Mouse (Mus musculus) forebrain, embryonic 14.5 days (tissue): ENCODE measurements around the gene Uhrf1bp1. TPM values are rescaled to one million over a fixed set of nuclear protein-coding genes. Genes with fewer than 3 reads are reported as not detected.

Source experiments
- ATAC-seq: fragments of 200-750 bp; cut with Nextera tagmentation; 2 replicates; pipeline ENCODE4 v1.8.0; 2017; ENCODE audit warnings: mild to moderate bottlenecking, moderate library complexity
- DNase-seq: peaks from one replicate; pipeline ENCODE4 v3.0.0-alpha.2; 2015; ENCODE audit warnings: low spot score
- H3K27ac ChIP-seq: fragments of 300-500 bp; sonication (generic); 2 replicates; pipeline ENCODE4 v1.5.1; 2014; ENCODE audit warnings: low read depth, mild to moderate bottlenecking, control low read depth, low read length, moderate library complexity
- H3K27me3 ChIP-seq: fragments of 300-500 bp; sonication (generic); replicated peaks from 2 replicates; pipeline ENCODE4 v1.6.1; 2014; ENCODE audit warnings: low read length, control low read depth, mixed read lengths; ENCODE audit not compliant: control insufficient read depth, insufficient read depth
- H3K36me3 ChIP-seq: fragments of 300-500 bp; sonication (generic); 2 replicates; pipeline ENCODE4 v1.6.1; 2014; ENCODE audit warnings: low read length, control low read depth; ENCODE audit not compliant: control insufficient read depth, insufficient read depth
- H3K4me1 ChIP-seq: fragments of 300-500 bp; sonication (generic); 2 replicates; pipeline ENCODE4 v1.6.1; 2014; ENCODE audit warnings: antibody characterized with exemption, low read length, control low read depth; ENCODE audit not compliant: control insufficient read depth, insufficient read depth
- H3K4me2 ChIP-seq: fragments of 300-500 bp; sonication (generic); 2 replicates; pipeline ENCODE4 v1.6.1; 2014; ENCODE audit warnings: mild to moderate bottlenecking, control low read depth, low read length
- H3K4me3 ChIP-seq: fragments of 300-500 bp; sonication (generic); 2 replicates; pipeline ENCODE4 v1.5.1; 2014; ENCODE audit warnings: low read depth, low read length, control low read depth
- H3K9ac ChIP-seq: fragments of 300-500 bp; sonication (generic); 2 replicates; pipeline ENCODE4 v1.6.1; 2014; ENCODE audit warnings: mild to moderate bottlenecking, low read length, control low read depth, moderate library complexity
- H3K9me3 ChIP-seq: fragments of 300-500 bp; sonication (generic); replicated peaks from 2 replicates; pipeline ENCODE4 v1.6.1; 2016; ENCODE audit warnings: low read length, control low read depth, mixed read lengths; ENCODE audit not compliant: control insufficient read depth
- WGBS: fragments of 180-500 bp; shearing (Covaris S2); extraction: QIAGEN DNeasy Blood & Tissue Kit; methylation state at CpG from one replicate; pipeline ENCODE4 v1.1.7; 2014; 5-methylcytosine and 5-hydroxymethylcytosine counted together
- polyA plus RNA-seq: library from polyadenylated mRNA; unstranded; fragments of >200 nt; fragmentation: Nextera tagmentation; extraction: Ambion mirVana; gene quantifications from 2 replicates; pipeline ENCODE4 v1.2.1, GENCODE M21; 2014

Uhrf1bp1 gene
- polyA plus RNA-seq, 1 experiment from 2014 or later = 4.3 TPM

DNA sequence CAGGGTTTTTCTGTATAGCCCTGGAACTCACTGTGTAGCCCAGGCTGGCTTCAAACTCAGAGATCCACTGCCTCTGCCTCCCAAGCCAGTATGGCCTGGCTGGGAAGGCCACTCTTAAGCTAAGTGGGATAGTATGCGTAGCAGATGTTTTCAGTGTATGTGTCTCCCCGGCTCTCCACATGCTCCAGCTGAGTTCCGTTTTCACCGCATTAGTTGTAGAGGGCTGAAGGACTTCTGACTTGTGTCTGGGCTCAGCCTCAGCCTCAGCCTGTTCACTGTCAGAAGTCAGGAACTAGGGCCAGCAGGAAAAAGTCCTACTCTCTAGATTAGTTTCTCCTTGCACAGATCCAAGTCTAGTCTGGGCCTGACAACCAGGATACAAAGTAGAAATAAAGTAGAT, 60.1 kb downstream of the Uhrf1bp1 start:
- no peaks in the 10 kb centered on the region for H3K4me1 ChIP-seq
- 0 out of 2 replicates have a peak, but pooled peaks cover 2% of the 10 kb centered on the region for H3K36me3 ChIP-seq
- H3K27ac ChIP-seq = no peak overlapping the region
- H3K9ac ChIP-seq = no peak overlapping the region
- H3K27me3 ChIP-seq = no peaks in the 10 kb centered on the region
- no peak overlapping the region for H3K4me2 ChIP-seq
- H3K9me3 ChIP-seq = no peaks in the 10 kb centered on the region
- ATAC-seq = no peak
- no peak for DNase-seq
- WGBS = 89% methylated on average over 4 of the region's 4 CpGs
- no peak overlapping the region for H3K4me3 ChIP-seq

- Histone ChIP-seq H3K4me1 (no peaks in the 10 kb centered on the region; the same call in 1 of the 2 replicates), H3K36me3 (no peaks in the 10 kb centered on the region), H3K4me2 (no peak overlapping the region), H3K9ac (no peak overlapping the region), H3K9me3 (no peaks in the 10 kb centered on the region), H3K27me3 (no peaks in the 10 kb centered on the region), H3K27ac (no peak overlapping the region), H3K4me3 (no peak overlapping the region)
- no peak for DNase-seq
- WGBS = 78% methylated on average over 4 of the region's 4 CpGs
- ATAC-seq = no peak
Measured at GRCm38 (mm10) chr17:27920676-27921075, 64.4 kb downstream of the Uhrf1bp1 start.

DNA sequence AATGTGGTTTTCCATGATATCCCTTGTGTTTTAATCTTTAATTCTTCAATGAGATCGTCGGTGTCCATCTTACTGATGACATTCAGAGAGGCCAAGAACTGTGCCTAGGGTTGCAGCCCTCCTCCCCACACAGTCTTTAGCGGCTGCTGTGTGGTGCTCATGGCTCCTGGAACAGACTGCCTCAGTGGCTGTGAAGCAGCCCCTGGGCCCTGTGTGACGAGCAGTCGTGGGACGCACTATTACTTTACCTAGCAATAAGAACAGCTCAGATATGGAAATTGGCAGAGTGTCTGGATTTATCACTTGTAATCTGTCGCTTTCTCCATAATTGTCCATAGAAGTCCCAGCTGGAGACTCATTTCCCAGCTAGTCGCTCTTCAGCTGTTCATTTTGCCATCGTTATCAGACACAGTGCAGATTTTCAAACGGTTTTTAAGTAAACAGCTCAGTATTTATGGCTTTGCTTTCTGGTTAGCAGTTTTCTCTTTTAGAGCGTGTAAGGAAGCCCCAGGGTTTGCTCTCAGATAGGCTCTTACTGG, 66.0 kb downstream of the Uhrf1bp1 start:
- Histone ChIP-seq H3K4me1 (no peaks in the 10 kb centered on the region; the same call in 1 of the 2 replicates), H3K9ac (no peak overlapping the region), H3K27ac (peak overlapping the region; percentile 44; the same call in 1 of the 2 replicates), H3K4me2 (no peak overlapping the region), H3K9me3 (no peaks in the 10 kb centered on the region), H3K27me3 (no peaks in the 10 kb centered on the region), H3K36me3 (no peaks in the 10 kb centered on the region), H3K4me3 (no peak overlapping the region)
- ATAC-seq (no peak), DNase-seq (peak; percentile 43)
- whole genome bisulfite sequencing = 76% methylated on average over 11 of the region's 11 CpGs

DNA sequence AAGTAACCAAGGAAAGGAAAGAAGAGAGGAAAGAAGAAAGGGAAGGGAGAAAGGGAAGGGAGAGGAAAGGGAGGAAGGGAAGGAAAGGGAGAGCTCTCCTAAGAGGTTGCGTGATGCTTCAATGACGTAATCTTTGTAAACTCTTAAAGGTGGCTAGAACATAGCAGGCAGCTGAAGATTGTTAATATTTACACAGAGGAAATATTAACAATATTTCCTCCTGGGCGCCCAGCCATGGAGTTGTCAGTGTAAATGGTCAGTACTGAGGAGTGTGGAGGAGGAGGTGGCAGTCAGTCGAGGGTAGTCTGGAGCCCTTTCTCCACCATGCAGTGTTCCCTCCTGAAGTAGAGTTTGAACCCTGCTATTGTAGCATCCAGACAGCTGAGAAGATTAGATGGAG, 68.8 kb downstream of the Uhrf1bp1 start:
- Histone ChIP-seq H3K27me3 (no peaks in the 10 kb centered on the region), H3K36me3 (no peaks in the 10 kb centered on the region), H3K4me1 (no peaks in the 10 kb centered on the region; the same call in 1 of the 2 replicates), H3K27ac (no peak overlapping the region), H3K4me3 (no peak overlapping the region), H3K9ac (no peak overlapping the region), H3K9me3 (no peaks in the 10 kb centered on the region), H3K4me2 (no peak overlapping the region)
- WGBS = 88% methylated on average over 4 of the region's 4 CpGs
- DNase-seq = no peak
- no peak for ATAC-seq

DNA sequence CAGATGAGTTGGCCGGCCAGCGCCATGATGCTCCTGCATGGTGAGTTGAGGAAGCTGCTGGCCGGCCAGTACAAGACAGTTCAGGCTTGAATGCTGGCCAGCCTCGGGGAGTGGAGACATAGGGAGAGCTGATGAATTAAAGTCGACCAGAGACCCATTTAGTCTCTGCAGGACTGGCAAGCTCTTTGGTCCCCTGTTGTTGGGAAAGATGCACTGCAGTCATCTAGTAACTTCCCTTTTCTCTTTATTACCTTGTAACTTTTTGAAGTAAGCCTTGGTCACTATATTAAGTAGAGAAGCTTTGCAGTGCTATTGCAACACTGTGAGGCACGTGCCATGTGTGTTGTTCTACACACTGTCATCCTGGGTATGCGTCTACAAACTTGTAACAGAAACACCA, 69.3 kb downstream of the Uhrf1bp1 start:
- H3K4me3 ChIP-seq = no peak overlapping the region
- no peak for DNase-seq
- 81% methylated on average over 7 of the region's 7 CpGs for WGBS
- H3K4me2 ChIP-seq = no peak overlapping the region
- H3K27me3 ChIP-seq = no peaks in the 10 kb centered on the region
- no peak for ATAC-seq
- no peaks in the 10 kb centered on the region; the same call in 1 of the 2 replicates for H3K4me1 ChIP-seq
- no peak overlapping the region for H3K9ac ChIP-seq
- H3K27ac ChIP-seq = no peak overlapping the region
- H3K9me3 ChIP-seq = no peaks in the 10 kb centered on the region
- H3K36me3 ChIP-seq = no peaks in the 10 kb centered on the region

GRCm38 (mm10) chr17:27930291-27930690, 74.0 kb downstream of the Uhrf1bp1 start:
- DNase-seq (no peak), ATAC-seq (no peak)
- WGBS = 91% methylated on average over 5 of the region's 5 CpGs

DNA sequence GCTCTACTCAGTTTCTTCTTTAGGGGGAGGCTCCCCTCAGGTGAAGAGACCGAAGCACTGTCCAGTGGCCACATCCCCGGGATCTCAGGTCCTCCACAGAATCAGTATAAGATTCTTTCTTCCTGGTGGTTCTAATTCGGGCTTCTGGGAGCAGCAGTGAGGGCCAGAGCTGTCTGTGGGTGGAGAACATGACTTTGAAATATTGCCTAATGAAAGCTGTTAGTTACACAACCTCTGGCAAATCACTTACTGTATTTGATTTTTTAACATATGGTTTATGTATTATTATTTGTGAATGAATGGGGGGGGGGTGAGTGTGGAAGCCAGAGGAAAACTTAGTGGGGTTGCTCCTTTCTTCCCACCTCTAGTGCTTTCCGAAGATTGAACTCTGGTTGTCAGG, 75.6 kb downstream of the Uhrf1bp1 start:
- H3K27ac ChIP-seq = no peak overlapping the region
- ATAC-seq (no peak), DNase-seq (no peak)
- no peaks in the 10 kb centered on the region for H3K27me3 ChIP-seq
- H3K9me3 ChIP-seq = no peaks in the 10 kb centered on the region
- H3K4me1 ChIP-seq = no peaks in the 10 kb centered on the region
- 88% methylated on average over 4 of the region's 4 CpGs for WGBS
- H3K9ac ChIP-seq = no peak overlapping the region
- no peaks in the 10 kb centered on the region for H3K36me3 ChIP-seq
- H3K4me3 ChIP-seq = no peak overlapping the region
- no peak overlapping the region for H3K4me2 ChIP-seq

More at GRCm38 (mm10) chr17:27930291-27930690, 74.0 kb downstream of the Uhrf1bp1 start:
- Histone ChIP-seq H3K4me3 (no peak overlapping the region), H3K27ac (no peak overlapping the region), H3K9me3 (no peaks in the 10 kb centered on the region), H3K4me1 (no peaks in the 10 kb centered on the region), H3K9ac (no peak overlapping the region), H3K27me3 (no peaks in the 10 kb centered on the region), H3K4me2 (no peak overlapping the region), H3K36me3 (no peaks in the 10 kb centered on the region)

- 94% methylated on average over 10 of the region's 10 CpGs for WGBS
- Histone ChIP-seq H3K36me3 (no peaks in the 10 kb centered on the region), H3K4me1 (no peaks in the 10 kb centered on the region; the same call in 1 of the 2 replicates), H3K9ac (no peak overlapping the region), H3K4me3 (no peak overlapping the region), H3K27ac (no peak overlapping the region), H3K9me3 (no peaks in the 10 kb centered on the region), H3K4me2 (no peak overlapping the region), H3K27me3 (no peaks in the 10 kb centered on the region)
- ATAC-seq = no peak
- DNase-seq = no peak
Measured at GRCm38 (mm10) chr17:27934136-27934910, 78.1 kb downstream of the Uhrf1bp1 start.

- no peaks in the 10 kb centered on the region for H3K36me3 ChIP-seq
- no peaks in the 10 kb centered on the region for H3K27me3 ChIP-seq
- no peak for DNase-seq
- no peaks in the 10 kb centered on the region; the same call in 1 of the 2 replicates for H3K4me1 ChIP-seq
- no peak overlapping the region for H3K4me3 ChIP-seq
- H3K9me3 ChIP-seq = no peaks in the 10 kb centered on the region
- no peak for ATAC-seq
- no peak overlapping the region for H3K27ac ChIP-seq
- 91% methylated on average over 3 of the region's 3 CpGs for WGBS
- no peak overlapping the region for H3K4me2 ChIP-seq
- H3K9ac ChIP-seq = no peak overlapping the region
Measured at GRCm38 (mm10) chr17:27935091-27935490, 78.8 kb downstream of the Uhrf1bp1 start.
